In genomic region chr1:105988903-105989639, GRCm38 (mm10) we compare ENCODE assay signal across 8 mouse cellular contexts. TPM values are rescaled to one million over a fixed set of nuclear protein-coding genes. Genes with fewer than 3 reads are reported as not detected.
DNase-seq lines count a peak whose midpoint lies in the region; ATAC-seq lines count a peak whose summit lies in the region.

No protein-coding gene starts in this region.

- peaks cover 12% of the 10 kb centered on the region for H3K4me1 ChIP-seq in kidney, embryonic 14.5 days (ENCODE audit: control insufficient read depth, insufficient read depth, low read length)
- peaks cover 24% of the 10 kb centered on the region for H3K4me1 ChIP-seq in hindbrain, embryonic 13.5 days (replicated peaks)
- peaks cover 25% of the 10 kb centered on the region for H3K4me1 ChIP-seq in midbrain, embryonic 15.5 days

- 72% methylated on average over 14 of the region's 14 CpGs for WGBS in kidney, embryonic 14.5 days
- WGBS in hindbrain, embryonic 13.5 days: 79% methylated on average over 14 of the region's 14 CpGs
- 77% methylated on average over 14 of the region's 14 CpGs for WGBS in midbrain, embryonic 15.5 days

- no peaks in the 10 kb centered on the region for H3K9me3 ChIP-seq in kidney, embryonic 14.5 days (ENCODE audit: control insufficient read depth, low read length)
- no peaks in the 10 kb centered on the region for H3K9me3 ChIP-seq in hindbrain, embryonic 13.5 days
- no peaks in the 10 kb centered on the region for H3K9me3 ChIP-seq in midbrain, embryonic 15.5 days

- H3K27ac ChIP-seq in kidney, embryonic 14.5 days (ENCODE audit: low read depth, low read length): no peak overlapping the region
- no peak overlapping the region for H3K27ac ChIP-seq in hindbrain, embryonic 13.5 days
- H3K27ac ChIP-seq in midbrain, embryonic 15.5 days: no peak overlapping the region

- no peaks in the 10 kb centered on the region for H3K36me3 ChIP-seq in kidney, embryonic 14.5 days (ENCODE audit: control insufficient read depth, insufficient read depth, low read length)
- H3K36me3 ChIP-seq in hindbrain, embryonic 13.5 days: no peaks in the 10 kb centered on the region
- H3K36me3 ChIP-seq in midbrain, embryonic 15.5 days (replicated peaks): no peaks in the 10 kb centered on the region

- no peak for ATAC-seq in kidney, embryonic 14.5 days (ENCODE audit: low FRiP score, low TSS enrichment)
- ATAC-seq in hindbrain, embryonic 13.5 days (ENCODE audit: low FRiP score): no peak
- no peak for ATAC-seq in midbrain, embryonic 15.5 days (replicated peaks)

- no peak for DNase-seq in kidney, postnatal 10 days
- DNase-seq in NIH3T3 (ENCODE audit: low read depth) (peak; percentile 53), MN1 (ENCODE audit: low spot score) (no peak)
- DNase-seq in urinary bladder, postnatal 10 days (ENCODE audit: low spot score): no peak
- DNase-seq in layer of hippocampus, postnatal 14 days (ENCODE audit: low spot score in 2 of 2): no peak

- H3K4me3 ChIP-seq in kidney, embryonic 14.5 days (ENCODE audit: low read length): peak overlapping the region; percentile 86
- H3K4me3 ChIP-seq in hindbrain, embryonic 13.5 days: peak overlapping the region; percentile 77
- H3K4me3 ChIP-seq in midbrain, embryonic 15.5 days: peak overlapping the region; percentile 81

- no peaks in the 10 kb centered on the region for H3K27me3 ChIP-seq in kidney, embryonic 14.5 days (ENCODE audit: control insufficient read depth, insufficient read depth, low read length)
- 0 out of 2 replicates have a peak, but pooled peaks cover 2% of the 10 kb centered on the region for H3K27me3 ChIP-seq in hindbrain, embryonic 13.5 days
- H3K27me3 ChIP-seq in midbrain, embryonic 15.5 days (replicated peaks): no peaks in the 10 kb centered on the region

- H3K9ac ChIP-seq in kidney, embryonic 14.5 days (ENCODE audit: low read depth, low read length): peak overlapping the region; percentile 67; the same call in 1 of the 2 replicates
- H3K9ac ChIP-seq in hindbrain, embryonic 13.5 days: no peak overlapping the region
- H3K9ac ChIP-seq in midbrain, embryonic 15.5 days: 0 out of 2 replicates have a peak overlapping the region, but pooled peaks have one; percentile 52

- H3K4me2 ChIP-seq in kidney, embryonic 14.5 days (replicated peaks; ENCODE audit: low read depth, low read length): peak overlapping the region; percentile 79
- H3K4me2 ChIP-seq in hindbrain, embryonic 13.5 days: peak overlapping the region; percentile 67
- peak overlapping the region; percentile 77 for H3K4me2 ChIP-seq in midbrain, embryonic 15.5 days

RNA-seq across cellular contexts. Expression of gene Zcchc2, which starts 1.1 kb away (rescaled TPM):
- polyA plus RNA-seq in kidney, embryonic 14.5 days (2014; fragmentation: Nextera tagmentation; extraction: Ambion mirVana): 3.3 and 5.0 TPM in 2 replicates
- 2.2 TPM in 2 replicates for polyA plus RNA-seq in hindbrain, embryonic 13.5 days (2015; fragmentation: Nextera tagmentation; extraction: Ambion mirVana)
- polyA plus RNA-seq in midbrain, embryonic 15.5 days (2015; fragmentation: Nextera tagmentation; extraction: Ambion mirVana): 2.3 and 2.7 TPM in 2 replicates
- total RNA-seq in layer of hippocampus, postnatal 14 days (2021): 10 to 100 TPM; 17.7 to 19.1 TPM
